Mouse (Mus musculus) heart, embryonic 11.5 days (tissue): ENCODE measurements at regions not wholly inside any gene's neighbourhood (a gene's known extent, or its start where the extent isn't known, plus 50 kb on each side); places are given as distances from the start of the nearest gene placed in this dataset.

Source experiments
- ATAC-seq: fragments of 200-750 bp; cut with Nextera tagmentation; replicated peaks from 2 replicates; pipeline ENCODE4 v1.8.0; 2017; ENCODE audit warnings: moderate library complexity; ENCODE audit not compliant: insufficient number of reproducible peaks, low FRiP score, low TSS enrichment
- H3K27ac ChIP-seq: fragments of 300-500 bp; sonication (generic); 2 replicates; pipeline ENCODE4 v1.5.1; 2014; ENCODE audit warnings: mild to moderate bottlenecking, low read depth, low read length
- H3K27me3 ChIP-seq: fragments of 300-500 bp; sonication (generic); 2 replicates; pipeline ENCODE4 v1.6.1; 2014; ENCODE audit warnings: mild to moderate bottlenecking, low read length, mixed read lengths; ENCODE audit not compliant: control insufficient read depth, insufficient read depth
- H3K36me3 ChIP-seq: fragments of 300-500 bp; sonication (generic); 2 replicates; pipeline ENCODE4 v1.6.1; 2014; ENCODE audit warnings: mild to moderate bottlenecking, low read length, moderate library complexity, mixed read lengths; ENCODE audit not compliant: control insufficient read depth, insufficient read depth
- H3K4me1 ChIP-seq: fragments of 300-500 bp; sonication (generic); 2 replicates; pipeline ENCODE4 v1.6.1; 2014; ENCODE audit warnings: low read length; ENCODE audit not compliant: control insufficient read depth, insufficient read depth
- H3K4me2 ChIP-seq: fragments of 300-500 bp; sonication (generic); 2 replicates; pipeline ENCODE4 v1.6.1; 2014; ENCODE audit warnings: mild to moderate bottlenecking, moderate library complexity
- H3K4me3 ChIP-seq: fragments of 300-500 bp; sonication (generic); 2 replicates; pipeline ENCODE4 v1.5.1; 2014; ENCODE audit warnings: low read depth, low read length
- H3K9ac ChIP-seq: fragments of 300-500 bp; sonication (generic); 2 replicates; pipeline ENCODE4 v1.6.1; 2014; ENCODE audit warnings: mild to moderate bottlenecking, low read depth, low read length, moderate library complexity
- H3K9me3 ChIP-seq: fragments of 300-500 bp; sonication (generic); replicated peaks from 2 replicates; pipeline ENCODE4 v1.6.1; 2016; ENCODE audit warnings: low read length; ENCODE audit not compliant: control insufficient read depth
- WGBS: fragments of 180-500 bp; shearing (Covaris S2); extraction: QIAGEN DNeasy Blood & Tissue Kit; methylation state at CpG from one replicate; pipeline ENCODE4 v1.1.7; 2014; ENCODE audit not compliant: insufficient replicate concordance; 5-methylcytosine and 5-hydroxymethylcytosine counted together

DNA sequence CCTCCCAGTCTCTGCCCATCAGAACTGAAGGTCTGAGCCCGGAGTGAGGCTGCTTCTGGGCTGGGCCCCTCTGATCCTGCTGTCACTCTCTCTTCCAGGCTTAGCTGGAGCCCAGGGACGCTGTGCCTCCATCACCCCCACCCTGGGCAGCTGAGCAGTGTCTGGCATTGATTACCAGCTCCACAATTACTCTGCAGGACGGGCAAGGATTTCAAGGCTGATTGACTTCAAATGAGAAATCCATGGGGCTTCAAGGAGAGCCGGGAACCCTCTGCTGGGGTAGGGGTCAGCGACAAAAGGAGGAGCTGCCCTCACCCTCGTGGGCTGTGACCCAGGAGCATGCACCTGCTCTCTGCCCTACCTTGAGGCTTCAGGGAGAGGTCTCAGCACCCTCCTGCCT is 107.1 kb upstream of the Csf3r start:
- H3K4me3 ChIP-seq, result no peak overlapping the region
- WGBS, result 62% methylated on average over 6 of the region's 6 CpGs
- no peak overlapping the region for H3K9ac ChIP-seq
- no peak overlapping the region for H3K4me2 ChIP-seq
- H3K27me3 ChIP-seq, result peaks cover 15% of the 10 kb centered on the region
- H3K27ac ChIP-seq, result no peak overlapping the region
- H3K36me3 ChIP-seq, result no peaks in the 10 kb centered on the region
- no peaks in the 10 kb centered on the region; the same call in 1 of the 2 replicates for H3K4me1 ChIP-seq
- no peak for ATAC-seq
- H3K9me3 ChIP-seq, result no peaks in the 10 kb centered on the region

GRCm38 (mm10) chr4:125921550-125922316 is 102.6 kb upstream of the Csf3r start:
- no peaks in the 10 kb centered on the region for H3K9me3 ChIP-seq
- ATAC-seq, result no peak
- H3K27ac ChIP-seq, result no peak overlapping the region

GRCm38 (mm10) chr4:125922317-125922878 is 102.0 kb upstream of the Csf3r start:
- Histone ChIP-seq H3K9ac (no peak overlapping the region), H3K4me2 (no peak overlapping the region), H3K9me3 (no peaks in the 10 kb centered on the region), H3K36me3 (no peaks in the 10 kb centered on the region), H3K4me3 (no peak overlapping the region), H3K4me1 (no peaks in the 10 kb centered on the region), H3K27me3 (peaks cover 12% of the 10 kb centered on the region; the same call in 1 of the 2 replicates), H3K27ac (no peak overlapping the region)
- ATAC-seq, result no peak
- 11% methylated on average over 11 of the region's 11 CpGs for WGBS

More at GRCm38 (mm10) chr4:125921550-125922316, 102.6 kb upstream of the Csf3r start:
- Histone ChIP-seq H3K36me3 (no peaks in the 10 kb centered on the region), H3K9ac (no peak overlapping the region), H3K4me2 (peak overlapping the region; percentile 52), H3K27me3 (peaks cover 12% of the 10 kb centered on the region; the same call in 1 of the 2 replicates), H3K4me1 (no peaks in the 10 kb centered on the region), H3K4me3 (no peak overlapping the region)
- WGBS, result 10% methylated on average over 19 of the region's 19 CpGs

- Histone ChIP-seq H3K4me2 (no peak overlapping the region), H3K4me1 (no peaks in the 10 kb centered on the region), H3K4me3 (no peak overlapping the region), H3K9me3 (no peaks in the 10 kb centered on the region), H3K36me3 (no peaks in the 10 kb centered on the region), H3K27ac (no peak overlapping the region), H3K9ac (no peak overlapping the region), H3K27me3 (peaks cover 15% of the 10 kb centered on the region; the same call in 1 of the 2 replicates)
- ATAC-seq, result no peak
- 56% methylated on average over 7 of the region's 7 CpGs for WGBS
Measured at GRCm38 (mm10) chr4:125923225-125923624, 101.1 kb upstream of the Csf3r start.

DNA sequence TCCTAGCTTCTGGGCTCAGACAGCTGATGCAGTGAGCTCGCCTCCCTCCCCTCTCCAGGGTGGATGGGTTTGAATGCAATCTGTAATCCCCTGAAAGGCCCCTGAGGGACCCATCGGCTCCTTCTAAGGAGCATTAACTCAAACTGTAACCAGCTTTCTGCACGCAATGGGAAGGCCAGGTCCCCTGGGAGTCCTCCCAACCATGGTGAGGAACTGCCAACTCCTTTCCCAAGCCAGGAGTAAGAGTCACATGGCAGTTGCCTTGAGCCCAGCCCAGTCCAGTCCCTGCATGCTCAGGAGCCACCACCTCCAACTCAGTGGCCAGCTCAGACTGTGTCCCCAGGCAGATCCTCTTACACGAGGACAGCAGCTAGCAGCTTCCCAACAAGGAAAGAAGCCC is 96.2 kb upstream of the Csf3r start:
- 59% methylated on average over 4 of the region's 4 CpGs for WGBS
- 0 out of 2 replicates have a peak, but pooled peaks cover 12% of the 10 kb centered on the region for H3K27me3 ChIP-seq

GRCm38 (mm10) chr4:125929122-125929772 is 95.1 kb upstream of the Csf3r start:
- H3K9me3 ChIP-seq, result no peaks in the 10 kb centered on the region
- no peak for ATAC-seq
- no peak overlapping the region for H3K9ac ChIP-seq
- no peak overlapping the region for H3K4me3 ChIP-seq
- WGBS, result 65% methylated on average over 17 of the region's 17 CpGs
- H3K27me3 ChIP-seq, result peaks cover 15% of the 10 kb centered on the region; the same call in 1 of the 2 replicates
- no peaks in the 10 kb centered on the region for H3K36me3 ChIP-seq
- no peak overlapping the region for H3K27ac ChIP-seq
- no peak overlapping the region for H3K4me2 ChIP-seq
- H3K4me1 ChIP-seq, result no peaks in the 10 kb centered on the region

More for the DNA sequence above, 96.2 kb upstream of the Csf3r start:
- no peaks in the 10 kb centered on the region for H3K4me1 ChIP-seq
- no peak overlapping the region for H3K4me3 ChIP-seq
- H3K4me2 ChIP-seq, result no peak overlapping the region
- H3K9me3 ChIP-seq, result no peaks in the 10 kb centered on the region
- H3K36me3 ChIP-seq, result no peaks in the 10 kb centered on the region
- ATAC-seq, result no peak
- no peak overlapping the region for H3K27ac ChIP-seq
- no peak overlapping the region for H3K9ac ChIP-seq

GRCm38 (mm10) chr4:125930764-125931163 is 93.6 kb upstream of the Csf3r start:
- Histone ChIP-seq H3K4me1 (no peaks in the 10 kb centered on the region), H3K4me2 (no peak overlapping the region), H3K4me3 (no peak overlapping the region), H3K9ac (no peak overlapping the region), H3K9me3 (no peaks in the 10 kb centered on the region), H3K27ac (no peak overlapping the region), H3K36me3 (no peaks in the 10 kb centered on the region), H3K27me3 (peaks cover 15% of the 10 kb centered on the region; the same call in 1 of the 2 replicates)
- 43% methylated on average over 10 of the region's 10 CpGs for WGBS
- no peak for ATAC-seq

- no peaks in the 10 kb centered on the region for H3K36me3 ChIP-seq
- no peak overlapping the region for H3K27ac ChIP-seq
- ATAC-seq, result no peak
- no peak overlapping the region for H3K4me2 ChIP-seq
- no peaks in the 10 kb centered on the region for H3K9me3 ChIP-seq
- H3K27me3 ChIP-seq, result peaks cover 15% of the 10 kb centered on the region; the same call in 1 of the 2 replicates
- WGBS, result 49% methylated on average over 6 of the region's 6 CpGs
- no peaks in the 10 kb centered on the region for H3K4me1 ChIP-seq
- H3K4me3 ChIP-seq, result no peak overlapping the region
- H3K9ac ChIP-seq, result no peak overlapping the region
Measured at GRCm38 (mm10) chr4:125931321-125931720, 93.0 kb upstream of the Csf3r start.
